15 mouse cellular contexts compared by ENCODE assay signal in genomic region chr8:121300066-121300465, GRCm38 (mm10).
DNase-seq lines count a peak whose midpoint lies in the region; ATAC-seq lines count a peak whose summit lies in the region.
"Had no signal": no experiment of that assay in that cellular context is flagged by ENCODE, and none has a peak within 500 bp of the region (broad histone marks: within the 10 kb centered on the region; RNA-seq: fewer than 3 reads in every experiment).

No protein-coding gene starts in this region.

- no peak for ATAC-seq in forebrain, embryonic 11.5 days (replicated peaks; ENCODE audit: low FRiP score)
- no peak for ATAC-seq in kidney, embryonic 15.5 days (replicated peaks; ENCODE audit: low FRiP score)
- no peak for ATAC-seq in limb, embryonic 11.5 days (ENCODE audit: insufficient number of reproducible peaks, low FRiP score, low TSS enrichment, low read depth)

- H3K9me3 ChIP-seq in forebrain, embryonic 10.5 days: no peaks in the 10 kb centered on the region
- H3K9me3 ChIP-seq in forebrain, embryonic 11.5 days (ENCODE audit: control insufficient read depth, low read length): no peaks in the 10 kb centered on the region
- H3K9me3 ChIP-seq in kidney, embryonic 15.5 days (replicated peaks): no peaks in the 10 kb centered on the region
- H3K9me3 ChIP-seq in limb, embryonic 11.5 days (ENCODE audit: control insufficient read depth, low read length): no peaks in the 10 kb centered on the region
- H3K9me3 ChIP-seq: heart, embryonic 15.5 days; hindbrain, embryonic 13.5 days; limb, embryonic 15.5 days had no signal

- no peak for DNase-seq in forebrain, embryonic 10.5 days (ENCODE audit: extremely low spot score, low spot score)
- DNase-seq in forebrain, embryonic 11.5 days (ENCODE audit: low spot score): no peak
- DNase-seq in kidney, postnatal 10 days: no peak
- DNase-seq in MN1 (ENCODE audit: low spot score): peak; percentile 64
- DNase-seq in limb, embryonic 11.5 days (ENCODE audit: low spot score): no peak
- no peak for DNase-seq in frontal cortex, postnatal 25 days (ENCODE audit: low spot score in 2 of 2)
- DNase-seq in spleen, adult 12 weeks (ENCODE audit: low spot score): no peak
- DNase-seq: cerebellum, adult 8-10 months; gastrocnemius, postnatal 36 days; lung, adult 2 months had no signal

- H3K4me3 ChIP-seq in forebrain, embryonic 10.5 days: no peak overlapping the region
- no peak overlapping the region for H3K4me3 ChIP-seq in forebrain, embryonic 11.5 days (ENCODE audit: low read depth, low read length)
- no peak overlapping the region for H3K4me3 ChIP-seq in kidney, embryonic 15.5 days (replicated peaks)
- H3K4me3 ChIP-seq in limb, embryonic 11.5 days (ENCODE audit: low read depth, low read length): no peak overlapping the region
- H3K4me3 ChIP-seq: erythroblast, embryonic 14.5 days; heart, embryonic 15.5 days; hindbrain, embryonic 13.5 days had no signal

- peak overlapping the region; percentile 83 for H3K27ac ChIP-seq in forebrain, embryonic 10.5 days
- no peak overlapping the region for H3K27ac ChIP-seq in forebrain, embryonic 11.5 days (ENCODE audit: low read depth, low read length)
- peak overlapping the region; percentile 99 for H3K27ac ChIP-seq in kidney, embryonic 15.5 days
- peak overlapping the region; percentile 78 for H3K27ac ChIP-seq in limb, embryonic 11.5 days (replicated peaks; ENCODE audit: low read depth, low read length)
- H3K27ac ChIP-seq: hindbrain, embryonic 13.5 days had no signal

- no peaks in the 10 kb centered on the region for H3K36me3 ChIP-seq in forebrain, embryonic 10.5 days (replicated peaks)
- no peaks in the 10 kb centered on the region for H3K36me3 ChIP-seq in forebrain, embryonic 11.5 days (ENCODE audit: control insufficient read depth, insufficient read depth, low read length)
- H3K36me3 ChIP-seq in kidney, embryonic 15.5 days: no peaks in the 10 kb centered on the region
- H3K36me3 ChIP-seq in limb, embryonic 11.5 days (ENCODE audit: control insufficient read depth, insufficient read depth, low read length): no peaks in the 10 kb centered on the region
- H3K36me3 ChIP-seq: heart, embryonic 15.5 days; hindbrain, embryonic 13.5 days; limb, embryonic 15.5 days had no signal

- 63% methylated on average over 4 of the region's 4 CpGs for WGBS in forebrain, embryonic 10.5 days
- 63% methylated on average over 4 of the region's 4 CpGs for WGBS in forebrain, embryonic 11.5 days
- 23% methylated on average over 4 of the region's 4 CpGs for WGBS in kidney, embryonic 15.5 days
- 18% methylated on average over 4 of the region's 4 CpGs for WGBS in limb, embryonic 11.5 days

- H3K4me1 ChIP-seq in forebrain, embryonic 10.5 days: peaks cover 56% of the 10 kb centered on the region
- H3K4me1 ChIP-seq in forebrain, embryonic 11.5 days (replicated peaks; ENCODE audit: control insufficient read depth, insufficient read depth, low read length): peaks cover 12% of the 10 kb centered on the region
- peaks cover 91% of the 10 kb centered on the region for H3K4me1 ChIP-seq in kidney, embryonic 15.5 days
- H3K4me1 ChIP-seq in limb, embryonic 11.5 days (ENCODE audit: control insufficient read depth, insufficient read depth, low read length): peaks cover 42% of the 10 kb centered on the region

- peaks cover 66% of the 10 kb centered on the region for H3K27me3 ChIP-seq in forebrain, embryonic 10.5 days (ENCODE audit: poor library complexity, severe bottlenecking)
- H3K27me3 ChIP-seq in forebrain, embryonic 11.5 days (ENCODE audit: control insufficient read depth, insufficient read depth, low read length): no peaks in the 10 kb centered on the region
- H3K27me3 ChIP-seq in kidney, embryonic 15.5 days: peaks cover 10% of the 10 kb centered on the region; the same call in 1 of the 2 replicates
- peaks cover 11% of the 10 kb centered on the region for H3K27me3 ChIP-seq in limb, embryonic 11.5 days (ENCODE audit: control insufficient read depth, insufficient read depth, low read length)

- H3K4me2 ChIP-seq in forebrain, embryonic 11.5 days (ENCODE audit: low read depth, low read length, severe bottlenecking): no peak overlapping the region
- peak overlapping the region; percentile 55; the same call in 1 of the 2 replicates for H3K4me2 ChIP-seq in kidney, embryonic 15.5 days
- H3K4me2 ChIP-seq in limb, embryonic 11.5 days (ENCODE audit: low read depth, severe bottlenecking): peak overlapping the region; percentile 42; the same call in 1 of the 2 replicates

- no peak overlapping the region for H3K9ac ChIP-seq in forebrain, embryonic 11.5 days (ENCODE audit: low read length)
- no peak overlapping the region for H3K9ac ChIP-seq in kidney, embryonic 15.5 days
- no peak overlapping the region for H3K9ac ChIP-seq in limb, embryonic 11.5 days (ENCODE audit: low read length)
- H3K9ac ChIP-seq: heart, embryonic 15.5 days; hindbrain, embryonic 13.5 days; limb, embryonic 15.5 days had no signal
